ENCODE assay signal across 8 mouse cellular contexts in genomic region chr7:73389871-73390294, GRCm38 (mm10). TPM values are rescaled to one million over a fixed set of nuclear protein-coding genes. Genes with fewer than 3 reads are reported as not detected.
A peak's percentile ranks its signal among the peaks of the same experiment; 100 is the strongest.
DNase-seq lines count a peak whose midpoint lies in the region; ATAC-seq and TF ChIP-seq lines count a peak whose summit lies in the region.

No protein-coding gene starts in this region.

- 2% methylated on average over 15 of the region's 15 CpGs for WGBS in embryonic facial prominence, embryonic 11.5 days
- 7% methylated on average over 15 of the region's 15 CpGs for WGBS in intestine, postnatal 0 days
- WGBS in midbrain, embryonic 10.5 days: under 1% methylated on average over 15 of the region's 15 CpGs

- no peaks in the 10 kb centered on the region for H3K27me3 ChIP-seq in embryonic facial prominence, embryonic 11.5 days (ENCODE audit: control insufficient read depth, insufficient read depth, low read length)
- H3K27me3 ChIP-seq in intestine, postnatal 0 days (replicated peaks; ENCODE audit: control insufficient read depth, insufficient read depth, low read length): peaks cover 23% of the 10 kb centered on the region
- H3K27me3 ChIP-seq in midbrain, embryonic 10.5 days (ENCODE audit: low read depth, poor library complexity, severe bottlenecking): no peaks in the 10 kb centered on the region; the same call in 1 of the 2 replicates

- peak overlapping the region; percentile 40 for H3K9ac ChIP-seq in embryonic facial prominence, embryonic 11.5 days (replicated peaks; ENCODE audit: low read length)
- H3K9ac ChIP-seq in intestine, postnatal 0 days (ENCODE audit: low read depth, low read length): no peak overlapping the region

- H3K4me1 ChIP-seq in embryonic facial prominence, embryonic 11.5 days (ENCODE audit: control insufficient read depth, insufficient read depth, low read length): peaks cover 6% of the 10 kb centered on the region
- no peaks in the 10 kb centered on the region for H3K4me1 ChIP-seq in intestine, postnatal 0 days (replicated peaks; ENCODE audit: control insufficient read depth, insufficient read depth, low read length)
- peaks cover 84% of the 10 kb centered on the region for H3K4me1 ChIP-seq in midbrain, embryonic 10.5 days

- H3K36me3 ChIP-seq in embryonic facial prominence, embryonic 11.5 days (replicated peaks; ENCODE audit: control insufficient read depth, insufficient read depth, low read depth, low read length): no peaks in the 10 kb centered on the region
- H3K36me3 ChIP-seq in intestine, postnatal 0 days (ENCODE audit: control insufficient read depth, insufficient read depth): no peaks in the 10 kb centered on the region
- peaks cover 72% of the 10 kb centered on the region for H3K36me3 ChIP-seq in midbrain, embryonic 10.5 days

- peak overlapping the region; percentile 95 for H3K27ac ChIP-seq in embryonic facial prominence, embryonic 11.5 days (replicated peaks; ENCODE audit: low read depth, low read length)
- H3K27ac ChIP-seq in intestine, postnatal 0 days (ENCODE audit: low read depth, low read length): no peak overlapping the region
- H3K27ac ChIP-seq in midbrain, embryonic 10.5 days (replicated peaks): peak overlapping the region; percentile 98

- no peak for ATAC-seq in embryonic facial prominence, embryonic 11.5 days (replicated peaks; ENCODE audit: insufficient number of reproducible peaks, low FRiP score, low TSS enrichment, low read depth)
- ATAC-seq in intestine, postnatal 0 days: no peak

- peak; percentile 79 for DNase-seq in ES-CJ7 (ENCODE audit: low read depth, low spot score)
- peak; percentile 73 for DNase-seq in embryonic facial prominence, embryonic 11.5 days (ENCODE audit: low spot score)
- peak; percentile 75 for DNase-seq in midbrain, embryonic 10.5 days (ENCODE audit: low spot score)
- DNase-seq in right cerebral cortex, postnatal 4 days: no peak
- DNase-seq in spleen, postnatal 14 days (ENCODE audit: low spot score in 2 of 2): no peak
- no peak for DNase-seq in adrenal gland, postnatal 4 days (ENCODE audit: low spot score in 2 of 2)
- no peak for DNase-seq in layer of hippocampus, adult 18-20 months (ENCODE audit: low spot score in 2 of 2)

- TF ChIP-seq CTCF in intestine, postnatal 0 days (IDR thresholded peaks at IDR 0.05; ENCODE audit: low read depth): no peak

- H3K4me2 ChIP-seq in embryonic facial prominence, embryonic 11.5 days (ENCODE audit: low read depth, low read length): peak overlapping the region; percentile 53
- peak overlapping the region; percentile 75 for H3K4me2 ChIP-seq in intestine, postnatal 0 days (replicated peaks; ENCODE audit: low read depth)

- H3K4me3 ChIP-seq in embryonic facial prominence, embryonic 11.5 days (ENCODE audit: low read depth, low read length): peak overlapping the region; percentile 76
- H3K4me3 ChIP-seq in intestine, postnatal 0 days (ENCODE audit: low read depth, low read length): no peak overlapping the region
- peak overlapping the region; percentile 87 for H3K4me3 ChIP-seq in midbrain, embryonic 10.5 days

- H3K9me3 ChIP-seq in embryonic facial prominence, embryonic 11.5 days (replicated peaks; ENCODE audit: control insufficient read depth, low read length): no peaks in the 10 kb centered on the region
- no peaks in the 10 kb centered on the region for H3K9me3 ChIP-seq in intestine, postnatal 0 days (ENCODE audit: control insufficient read depth)
- no peaks in the 10 kb centered on the region; the same call in 1 of the 2 replicates for H3K9me3 ChIP-seq in midbrain, embryonic 10.5 days (replicated peaks)

RNA-seq across cellular contexts. Expression of gene Rgma, which starts 14.6 kb away (rescaled TPM):
- 15.9 and 21.7 TPM in 2 replicates for polyA plus RNA-seq in embryonic facial prominence, embryonic 11.5 days (2014; fragmentation: Nextera tagmentation; extraction: Ambion mirVana)
- 4.9 and 6.0 TPM in 2 replicates for polyA plus RNA-seq in intestine, postnatal 0 days (2015; fragmentation: Nextera tagmentation; extraction: Ambion mirVana)
- 51.2 and 65.4 TPM in 2 replicates for polyA plus RNA-seq in midbrain, embryonic 10.5 days (2016; fragmentation: Nextera tagmentation; extraction: Ambion mirVana)
- total RNA-seq in adrenal gland, postnatal 4 days (2021): 10 to 100 TPM; 15.6 to 17.0 TPM
- 10 to 100 TPM; 49.3 to 56.0 TPM for total RNA-seq in layer of hippocampus, adult 18-20 months (2021)

Comparison
In these comparisons a context has a peak if more than half of its experiments do, and no peak if none do; other contexts are left out.
1. DNase-seq: peak in ES-CJ7 (single experiment), embryonic facial prominence, embryonic 11.5 days (single experiment) and midbrain, embryonic 10.5 days (single experiment); none in right cerebral cortex, postnatal 4 days (single experiment), spleen, postnatal 14 days (0 of 2), adrenal gland, postnatal 4 days (0 of 2) and layer of hippocampus, adult 18-20 months (0 of 2).